Mouse (Mus musculus) kidney, postnatal 0 days (tissue): ENCODE data around the gene Spon2. TPM values are rescaled to one million over a fixed set of nuclear protein-coding genes. Genes with fewer than 3 reads are reported as not detected.

ENCODE experiments used
- ATAC-seq: fragments of 200-750 bp; cut with Nextera tagmentation; replicated peaks from 2 replicates; pipeline ENCODE4 v1.8.0; 2017; ENCODE audit warnings: low read depth, moderate number of reproducible peaks, moderate TSS enrichment, moderate library complexity; ENCODE audit not compliant: low FRiP score
- DNase-seq: peaks from one replicate; pipeline ENCODE4 v3.0.0-alpha.2; 2016; ENCODE audit warnings: low spot score
- H3K27ac ChIP-seq: fragments of 300-500 bp; sonication (generic); 2 replicates; pipeline ENCODE4 v1.5.1; 2014; ENCODE audit warnings: mild to moderate bottlenecking
- H3K27me3 ChIP-seq: fragments of 300-500 bp; sonication (generic); 2 replicates; pipeline ENCODE4 v1.6.1; 2014; ENCODE audit warnings: low read length, mixed read lengths; ENCODE audit not compliant: insufficient read depth
- H3K36me3 ChIP-seq: fragments of 300-500 bp; sonication (generic); 2 replicates; pipeline ENCODE4 v1.6.1; 2014; ENCODE audit warnings: low read length, mixed read lengths; ENCODE audit not compliant: insufficient read depth
- H3K4me1 ChIP-seq: fragments of 300-500 bp; sonication (generic); replicated peaks from 2 replicates; pipeline ENCODE4 v1.6.1; 2014; ENCODE audit warnings: antibody characterized with exemption, low read length, mixed read lengths; ENCODE audit not compliant: insufficient read depth
- H3K4me2 ChIP-seq: fragments of 300-500 bp; sonication (generic); 2 replicates; pipeline ENCODE4 v1.6.1; 2014; ENCODE audit warnings: mild to moderate bottlenecking, low read length, moderate library complexity, mixed read lengths
- H3K4me3 ChIP-seq: fragments of 300-500 bp; sonication (generic); replicated peaks from 2 replicates; pipeline ENCODE4 v1.5.1; 2014; ENCODE audit warnings: low read depth, low read length
- H3K9ac ChIP-seq: fragments of 300-500 bp; sonication (generic); 2 replicates; pipeline ENCODE4 v1.6.1; 2014; ENCODE audit warnings: low read depth, low read length
- H3K9me3 ChIP-seq: fragments of 300-500 bp; sonication (generic); replicated peaks from 2 replicates; pipeline ENCODE4 v1.6.1; 2016; ENCODE audit warnings: low read length, inconsistent platforms, mixed read lengths
- CTCF ChIP-seq: IDR thresholded peaks from 2 replicates; pipeline ENCODE4 v1.5.1; 2016; ENCODE audit warnings: antibody characterized with exemption, low read depth, mild to moderate bottlenecking, moderate library complexity
- WGBS: fragments of 180-500 bp; shearing (Covaris S2); extraction: QIAGEN DNeasy Blood & Tissue Kit; methylation state at CpG from one replicate; pipeline ENCODE4 v1.1.7; 2014; 5-methylcytosine and 5-hydroxymethylcytosine counted together
- polyA plus RNA-seq: library from polyadenylated mRNA; unstranded; fragments of >200 nt; fragmentation: Nextera tagmentation; extraction: Ambion mirVana; gene quantifications from 2 replicates; pipeline ENCODE4 v1.2.1, GENCODE M21; 2015

The Spon2 gene
- polyA plus RNA-seq, 1 experiment from 2014 or later: 6.7 TPM

DNA sequence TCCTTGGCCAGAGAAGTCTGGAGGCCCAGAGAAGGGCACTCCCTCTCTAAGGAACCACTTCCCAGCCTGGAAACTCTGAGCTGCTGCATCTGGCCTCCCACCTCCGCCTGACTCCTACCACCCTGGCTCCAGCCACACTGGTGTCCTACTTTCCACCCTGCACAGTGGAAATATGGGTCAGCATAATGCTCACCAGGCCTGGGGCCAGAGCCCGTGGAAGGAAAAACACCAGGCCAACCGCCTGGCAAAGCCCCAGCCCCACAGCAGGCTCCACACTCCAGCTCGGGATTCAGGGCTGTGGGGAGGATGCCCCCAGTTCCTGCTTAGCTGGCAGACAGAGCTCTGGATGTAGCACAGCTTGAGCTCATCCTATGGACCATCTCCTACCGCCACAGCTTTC is 10.2 kb upstream of the Spon2 start:
- peaks cover 9% of the 10 kb centered on the region; the same call in 1 of the 2 replicates for H3K4me1 ChIP-seq
- ATAC-seq: no peak
- WGBS: 56% methylated on average over 5 of the region's 5 CpGs
- peak overlapping the region; percentile 57 for H3K27ac ChIP-seq
- no peak overlapping the region for H3K4me3 ChIP-seq
- H3K9me3 ChIP-seq: no peaks in the 10 kb centered on the region
- no peak overlapping the region for H3K9ac ChIP-seq
- TF ChIP-seq CTCF: no peak
- DNase-seq: no peak
- H3K4me2 ChIP-seq: no peak overlapping the region
- H3K27me3 ChIP-seq: no peaks in the 10 kb centered on the region
- no peaks in the 10 kb centered on the region for H3K36me3 ChIP-seq

DNA sequence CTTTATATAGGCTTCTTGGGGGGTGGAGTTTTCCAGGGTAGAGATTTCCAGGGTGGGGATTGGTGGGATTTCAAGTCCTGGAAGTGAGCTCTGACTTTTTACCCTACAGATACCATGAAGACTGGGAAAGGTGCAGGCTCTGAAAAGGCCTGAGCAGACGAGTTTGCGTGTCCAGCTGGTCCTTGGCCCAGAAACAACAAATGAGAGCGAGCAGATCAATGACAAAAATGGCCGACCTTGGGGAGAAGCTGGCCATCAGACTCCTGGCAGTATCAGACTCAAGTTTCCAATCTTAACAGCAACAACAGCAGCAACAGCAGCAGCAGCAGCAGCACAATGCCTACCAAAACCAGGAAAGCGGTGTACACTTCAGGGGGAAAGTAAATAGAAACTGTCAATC is 7.4 kb upstream of the Spon2 start:
- no peak for DNase-seq
- no peak overlapping the region for H3K4me2 ChIP-seq
- peaks cover 13% of the 10 kb centered on the region; the same call in 1 of the 2 replicates for H3K4me1 ChIP-seq
- no peaks in the 10 kb centered on the region for H3K36me3 ChIP-seq
- H3K4me3 ChIP-seq: no peak overlapping the region
- 72% methylated on average over 5 of the region's 5 CpGs for WGBS
- no peaks in the 10 kb centered on the region for H3K9me3 ChIP-seq
- H3K9ac ChIP-seq: no peak overlapping the region
- no peak for TF ChIP-seq CTCF
- no peaks in the 10 kb centered on the region for H3K27me3 ChIP-seq
- ATAC-seq: no peak
- no peak overlapping the region for H3K27ac ChIP-seq

GRCm38 (mm10) chr5:33224491-33224890 is 6.2 kb upstream of the Spon2 start:
- no peak overlapping the region for H3K27ac ChIP-seq
- H3K36me3 ChIP-seq: no peaks in the 10 kb centered on the region
- no peak for TF ChIP-seq CTCF
- no peak overlapping the region for H3K4me3 ChIP-seq
- no peaks in the 10 kb centered on the region for H3K9me3 ChIP-seq
- DNase-seq (no peak), ATAC-seq (no peak)
- H3K9ac ChIP-seq: no peak overlapping the region
- H3K4me1 ChIP-seq: peaks cover 13% of the 10 kb centered on the region; the same call in 1 of the 2 replicates
- H3K4me2 ChIP-seq: no peak overlapping the region
- H3K27me3 ChIP-seq: no peaks in the 10 kb centered on the region
- 69% methylated on average over 7 of the region's 7 CpGs for WGBS

DNA sequence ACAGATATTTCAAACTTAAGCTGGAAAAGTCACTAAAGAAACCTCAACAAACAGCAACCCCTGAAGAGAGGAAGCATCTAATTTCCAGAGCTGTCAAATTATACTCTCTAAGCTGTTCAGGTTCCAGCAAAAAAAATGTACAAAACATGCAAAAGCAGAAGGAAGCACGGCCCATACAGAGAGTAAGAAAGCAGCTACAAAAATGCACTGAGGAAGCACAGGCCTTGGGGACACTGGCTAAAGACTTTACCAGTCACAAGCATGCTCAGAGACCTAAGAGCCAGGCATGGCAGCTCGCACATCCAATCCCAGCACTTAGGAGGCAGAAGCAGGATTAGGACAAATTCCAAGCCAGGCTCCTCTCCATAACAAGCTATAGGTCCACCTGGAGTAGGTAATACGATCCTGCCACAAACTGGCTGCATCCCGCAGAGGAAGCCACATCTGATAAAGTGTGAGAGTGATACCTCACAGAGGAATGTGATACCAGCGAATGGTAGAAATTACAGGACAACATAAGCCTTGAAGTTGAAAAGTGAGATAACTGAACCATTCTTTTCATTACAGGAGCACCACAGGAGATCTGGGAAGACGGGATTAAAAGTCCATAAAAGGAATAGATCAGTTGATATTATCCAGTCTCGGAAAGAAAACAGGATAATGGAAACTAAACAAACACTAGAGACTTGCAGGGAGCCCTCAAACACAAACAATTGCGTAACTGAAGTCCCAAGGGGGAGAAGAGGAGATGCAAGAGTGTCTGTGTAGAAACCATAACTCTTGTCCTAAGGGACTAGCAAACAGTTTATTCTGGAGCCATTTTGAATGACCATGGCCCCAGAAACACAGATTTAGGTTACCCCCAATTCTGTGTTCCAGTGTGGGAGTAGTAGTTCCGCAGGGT is 4.8 kb upstream of the Spon2 start:
- peaks cover 9% of the 10 kb centered on the region; the same call in 1 of the 2 replicates for H3K4me1 ChIP-seq
- ATAC-seq: no peak
- no peaks in the 10 kb centered on the region for H3K36me3 ChIP-seq
- H3K9ac ChIP-seq: no peak overlapping the region
- H3K27ac ChIP-seq: 0 out of 2 replicates have a peak overlapping the region, but pooled peaks have one; percentile 25
- 42% methylated on average over 9 of the region's 9 CpGs for WGBS
- H3K4me2 ChIP-seq: no peak overlapping the region
- no peak for TF ChIP-seq CTCF
- DNase-seq: peak; percentile 52
- no peak overlapping the region for H3K4me3 ChIP-seq
- H3K27me3 ChIP-seq: no peaks in the 10 kb centered on the region
- no peaks in the 10 kb centered on the region for H3K9me3 ChIP-seq

DNA sequence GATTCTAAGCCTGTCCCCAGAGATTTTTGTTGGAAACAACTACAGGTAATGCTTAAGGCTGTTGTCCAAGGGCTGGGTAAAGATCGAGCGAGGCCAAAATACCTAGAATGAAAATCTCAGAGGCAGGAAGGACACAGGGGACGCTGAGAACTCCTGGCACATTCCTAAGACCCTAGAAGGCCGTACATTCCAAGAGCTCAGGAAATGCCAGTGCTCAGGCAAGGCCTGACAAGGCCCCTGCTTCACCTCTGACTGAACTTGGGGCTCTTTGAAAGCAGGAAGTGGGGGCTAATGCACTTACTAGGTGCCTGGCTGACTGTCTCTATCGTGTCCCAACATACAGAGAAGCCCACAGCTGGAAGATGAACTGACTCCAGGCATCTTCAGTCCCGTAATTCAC is 4.1 kb upstream of the Spon2 start:
- H3K9me3 ChIP-seq: no peaks in the 10 kb centered on the region
- H3K4me3 ChIP-seq: no peak overlapping the region
- no peaks in the 10 kb centered on the region for H3K36me3 ChIP-seq
- H3K27ac ChIP-seq: no peak overlapping the region
- H3K9ac ChIP-seq: no peak overlapping the region
- no peak for TF ChIP-seq CTCF
- H3K4me1 ChIP-seq: peaks cover 9% of the 10 kb centered on the region; the same call in 1 of the 2 replicates
- DNase-seq (peak; percentile 51), ATAC-seq (no peak)
- H3K27me3 ChIP-seq: no peaks in the 10 kb centered on the region
- WGBS: 43% methylated on average over 6 of the region's 6 CpGs
- no peak overlapping the region for H3K4me2 ChIP-seq

- no peak for ATAC-seq
- no peak for DNase-seq
- no peaks in the 10 kb centered on the region for H3K27me3 ChIP-seq
- H3K9me3 ChIP-seq: no peaks in the 10 kb centered on the region
- no peak for TF ChIP-seq CTCF
- no peak overlapping the region for H3K4me3 ChIP-seq
- no peak overlapping the region for H3K9ac ChIP-seq
- no peak overlapping the region for H3K4me2 ChIP-seq
- WGBS: 62% methylated on average over 10 of the region's 10 CpGs
- peaks cover 9% of the 10 kb centered on the region; the same call in 1 of the 2 replicates for H3K4me1 ChIP-seq
- no peaks in the 10 kb centered on the region for H3K36me3 ChIP-seq
- no peak overlapping the region for H3K27ac ChIP-seq
Observed at GRCm38 (mm10) chr5:33220350-33221044, 2.2 kb upstream of the Spon2 start.
